Mouse (Mus musculus): ENCODE data around the gene Bcap29. TPM values are rescaled to one million over a fixed set of nuclear protein-coding genes. Genes with fewer than 3 reads are reported as not detected.
"Not testable (repeated sequence)": the region's sequence is repeated elsewhere in the genome, so short reads cannot be mapped to it uniquely, and the experiment has no call there.

Bcap29 gene
- polyA plus RNA-seq, 1 experiment = 33.1 TPM

GRCm38 (mm10) chr12:31654197-31654964 lies 19.9 kb upstream of the Bcap29 start, which contains the start of the genes Dus4l and Cog5:
Dus4l (minus strand) TSS chr12:31654826.
Cog5 (plus strand) TSS chr12:31654869.
- Histone ChIP-seq H3K36me3 (ENCODE audit: control insufficient read depth, insufficient read depth, low read length, poor library complexity, severe bottlenecking) (peaks cover 9% of the 10 kb centered on the region; the same call in 1 of the 2 replicates), H3K27me3 (ENCODE audit: control insufficient read depth, insufficient read depth, low read length, poor library complexity, severe bottlenecking) (no peaks in the 10 kb centered on the region), H3K27ac (ENCODE audit: insufficient read depth, low read length) (peak within 1 kb of the TSS; percentile 63), H3K4me3 (ENCODE audit: low read depth, low read length) (peak within 1 kb of the TSS; percentile 95), H3K9me3 (replicated peaks; ENCODE audit: control insufficient read depth, insufficient read depth, low read length, poor library complexity, severe bottlenecking) (no peaks in the 10 kb centered on the region), H3K9ac (ENCODE audit: low read depth, poor library complexity, severe bottlenecking) (peak within 1 kb of the TSS; percentile 85), H3K4me1 (ENCODE audit: control insufficient read depth, insufficient read depth, low read length) (no peaks in the 10 kb centered on the region)
- TF ChIP-seq POLR2A (IDR thresholded peaks at IDR 0.05; ENCODE audit: insufficient read depth, low read length) (peak; percentile 41), EP300 (IDR thresholded peaks at IDR 0.05; ENCODE audit: insufficient read depth, low read depth, low read length) (no peak)

- Histone ChIP-seq H3K27ac (ENCODE audit: insufficient read depth, low read length) (no peak overlapping the region), H3K4me1 (ENCODE audit: control insufficient read depth, insufficient read depth, low read length) (no peaks in the 10 kb centered on the region), H3K9ac (ENCODE audit: low read depth, poor library complexity, severe bottlenecking) (0 out of 2 replicates have a peak overlapping the region, but pooled peaks have one; percentile 85), H3K4me3 (ENCODE audit: low read depth, low read length) (peak overlapping the region; percentile 33), H3K27me3 (ENCODE audit: control insufficient read depth, insufficient read depth, low read length, poor library complexity, severe bottlenecking) (no peaks in the 10 kb centered on the region), H3K36me3 (ENCODE audit: control insufficient read depth, insufficient read depth, low read length, poor library complexity, severe bottlenecking) (peaks cover 9% of the 10 kb centered on the region; the same call in 1 of the 2 replicates), H3K9me3 (replicated peaks; ENCODE audit: control insufficient read depth, insufficient read depth, low read length, poor library complexity, severe bottlenecking) (no peaks in the 10 kb centered on the region)
- TF ChIP-seq CTCF (IDR thresholded peaks at IDR 0.05; ENCODE audit: low read depth, low read length) (no peak), POLR2A (IDR thresholded peaks at IDR 0.05; ENCODE audit: insufficient read depth, low read length) (no peak), EP300 (IDR thresholded peaks at IDR 0.05; ENCODE audit: insufficient read depth, low read depth, low read length) (no peak)
These were observed 19.2 kb upstream of the Bcap29 start for GRCm38 (mm10) chr12:31653611-31654010.

- Histone ChIP-seq H3K9me3 (replicated peaks; ENCODE audit: control insufficient read depth, insufficient read depth, low read length, poor library complexity, severe bottlenecking) (no peaks in the 10 kb centered on the region), H3K4me3 (ENCODE audit: low read depth, low read length) (no peak overlapping the region), H3K36me3 (ENCODE audit: control insufficient read depth, insufficient read depth, low read length, poor library complexity, severe bottlenecking) (peaks cover 1% of the 10 kb centered on the region), H3K27me3 (ENCODE audit: control insufficient read depth, insufficient read depth, low read length, poor library complexity, severe bottlenecking) (no peaks in the 10 kb centered on the region), H3K4me1 (ENCODE audit: control insufficient read depth, insufficient read depth, low read length) (no peaks in the 10 kb centered on the region), H3K9ac (ENCODE audit: low read depth, poor library complexity, severe bottlenecking) (peak overlapping the region; percentile 98), H3K27ac (ENCODE audit: insufficient read depth, low read length) (no peak overlapping the region)
- TF ChIP-seq EP300 (IDR thresholded peaks at IDR 0.05; ENCODE audit: insufficient read depth, low read depth, low read length) = no peak
- TF ChIP-seq POLR2A (IDR thresholded peaks at IDR 0.05; ENCODE audit: insufficient read depth, low read length) = no peak
- TF ChIP-seq CTCF (IDR thresholded peaks at IDR 0.05; ENCODE audit: low read depth, low read length) = no peak
These were observed 766 bp upstream of the Bcap29 start for GRCm38 (mm10) chr12:31635240-31635607.

- H3K4me1 ChIP-seq (ENCODE audit: control insufficient read depth, insufficient read depth, low read length) = no peaks in the 10 kb centered on the region
These were observed 502 bp downstream of the Bcap29 start for GRCm38 (mm10) chr12:31633970-31634342.

GRCm38 (mm10) chr12:31628396-31628795 lies 6.1 kb downstream of the Bcap29 start:
- H3K4me3 ChIP-seq (ENCODE audit: low read depth, low read length); H3K9me3 ChIP-seq (replicated peaks; ENCODE audit: control insufficient read depth, insufficient read depth, low read length, poor library complexity, severe bottlenecking); H3K9ac ChIP-seq (ENCODE audit: low read depth, poor library complexity, severe bottlenecking); H3K27ac ChIP-seq (ENCODE audit: insufficient read depth, low read length); H3K36me3 ChIP-seq (ENCODE audit: control insufficient read depth, insufficient read depth, low read length, poor library complexity, severe bottlenecking); H3K27me3 ChIP-seq (ENCODE audit: control insufficient read depth, insufficient read depth, low read length, poor library complexity, severe bottlenecking); H3K4me1 ChIP-seq (ENCODE audit: control insufficient read depth, insufficient read depth, low read length): not testable (repeated sequence)

More at GRCm38 (mm10) chr12:31633970-31634342, 502 bp downstream of the Bcap29 start:
- Histone ChIP-seq H3K36me3 (ENCODE audit: control insufficient read depth, insufficient read depth, low read length, poor library complexity, severe bottlenecking) (no peaks in the 10 kb centered on the region), H3K27ac (ENCODE audit: insufficient read depth, low read length) (peak overlapping the region; percentile 33; the same call in 1 of the 2 replicates), H3K4me3 (ENCODE audit: low read depth, low read length) (peak overlapping the region; percentile 64), H3K9me3 (replicated peaks; ENCODE audit: control insufficient read depth, insufficient read depth, low read length, poor library complexity, severe bottlenecking) (no peaks in the 10 kb centered on the region), H3K27me3 (ENCODE audit: control insufficient read depth, insufficient read depth, low read length, poor library complexity, severe bottlenecking) (no peaks in the 10 kb centered on the region), H3K9ac (ENCODE audit: low read depth, poor library complexity, severe bottlenecking) (peak overlapping the region; percentile 98)
- TF ChIP-seq CTCF (IDR thresholded peaks at IDR 0.05; ENCODE audit: low read depth, low read length) (no peak), EP300 (IDR thresholded peaks at IDR 0.05; ENCODE audit: insufficient read depth, low read depth, low read length) (no peak), POLR2A (IDR thresholded peaks at IDR 0.05; ENCODE audit: insufficient read depth, low read length) (no peak)

- TF ChIP-seq CTCF (IDR thresholded peaks at IDR 0.05; ENCODE audit: low read depth, low read length) (no peak), EP300 (IDR thresholded peaks at IDR 0.05; ENCODE audit: insufficient read depth, low read depth, low read length) (no peak), POLR2A (IDR thresholded peaks at IDR 0.05; ENCODE audit: insufficient read depth, low read length) (no peak)
- H3K9ac ChIP-seq (ENCODE audit: low read depth, poor library complexity, severe bottlenecking) = no peak overlapping the region
- no peak overlapping the region for H3K27ac ChIP-seq (ENCODE audit: insufficient read depth, low read length)
- no peak overlapping the region for H3K4me3 ChIP-seq (ENCODE audit: low read depth, low read length)
- no peaks in the 10 kb centered on the region for H3K9me3 ChIP-seq (replicated peaks; ENCODE audit: control insufficient read depth, insufficient read depth, low read length, poor library complexity, severe bottlenecking)
- no peaks in the 10 kb centered on the region; the same call in none of the 2 replicates for H3K36me3 ChIP-seq (ENCODE audit: control insufficient read depth, insufficient read depth, low read length, poor library complexity, severe bottlenecking)
- H3K4me1 ChIP-seq (ENCODE audit: control insufficient read depth, insufficient read depth, low read length) = no peaks in the 10 kb centered on the region
- no peaks in the 10 kb centered on the region for H3K27me3 ChIP-seq (ENCODE audit: control insufficient read depth, insufficient read depth, low read length, poor library complexity, severe bottlenecking)
These were observed 9.4 kb downstream of the Bcap29 start for GRCm38 (mm10) chr12:31625016-31625415.

All from ES-Bruce4 (cell line).